Mouse (Mus musculus): Measurements from ENCODE around the gene Zfp956.

DNA sequence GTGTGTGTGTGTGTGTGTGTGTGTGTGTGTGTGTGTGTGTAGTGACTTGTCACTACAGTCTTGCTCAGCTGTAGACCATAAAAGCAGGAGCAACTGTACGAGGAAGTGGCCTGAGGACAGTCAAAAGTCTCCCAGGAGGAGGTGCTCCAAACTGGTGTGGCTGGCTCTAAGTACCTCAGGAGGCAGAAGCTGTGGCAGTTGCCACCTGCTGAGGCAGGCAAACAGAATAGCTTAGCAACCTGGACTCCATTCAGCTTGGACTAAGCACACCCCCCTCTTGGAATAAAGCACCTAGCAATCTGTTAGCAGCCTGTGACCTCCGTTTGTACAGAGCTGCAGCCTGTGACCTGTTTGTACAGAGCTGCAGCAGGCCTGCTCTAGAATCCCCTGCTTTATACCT, 30.7 kb downstream of the Zfp956 start:
- TF ChIP-seq CTCF (IDR thresholded peaks at IDR 0.05; ENCODE audit: control insufficient read depth, insufficient read depth, insufficient read length) (no peak), MAX (IDR thresholded peaks at IDR 0.05) (no peak), CEBPB (IDR thresholded peaks at IDR 0.05; ENCODE audit: low read depth) (no peak), USF1 (IDR thresholded peaks at IDR 0.05; ENCODE audit: low read depth) (no peak)

All from C2C12 (cell line).